Mouse (Mus musculus) megakaryocyte, adult 5-6 weeks (primary cell): ENCODE measurements around the gene Msx1. TPM values are rescaled to one million over a fixed set of nuclear protein-coding genes. Genes with fewer than 3 reads are reported as not detected.
"Not testable (repeated sequence)": the region's sequence is repeated elsewhere in the genome, so short reads cannot be mapped to it uniquely, and the experiment has no call there.

ENCODE experiments used
- ATAC-seq: 2 replicates; pipeline ENCODE4 v1.8.0; 2016; ENCODE audit warnings: mild to moderate bottlenecking, inconsistent platforms; ENCODE audit not compliant: poor library complexity, severe bottlenecking
- total RNA-seq, 2 experiments: library from RNA; stranded (forward) in 1 of 2; stranded (reverse) in 1 of 2; fragments of 153-499, 151-499 nt in 1 of 2; fragments of 221-1000, 200-1000 nt in 1 of 2; gene quantifications; 2 replicates each; pipeline versions ENCODE4 v1.2.3 to v1.2.4; 2015 to 2017

Msx1 gene
- total RNA-seq (2015) = not detected in 2 replicates
- not detected in 2 replicates for total RNA-seq (2017)

- ATAC-seq = no peak
Measured at GRCm38 (mm10) chr5:37824461-37824795, at the start of gene Msx1. Gene Msx1, minus strand, starts transcription at chr5:37824583.

- no peak for ATAC-seq
Measured at GRCm38 (mm10) chr5:37865471-37865870, 41.1 kb upstream of the Msx1 start.

GRCm38 (mm10) chr5:37864309-37864708, 39.9 kb upstream of the Msx1 start:
- no peak for ATAC-seq

- ATAC-seq = no peak
Measured at GRCm38 (mm10) chr5:37860846-37861245, 36.5 kb upstream of the Msx1 start.

- ATAC-seq = no peak
Measured at GRCm38 (mm10) chr5:37860151-37860721, 35.9 kb upstream of the Msx1 start.

GRCm38 (mm10) chr5:37857763-37858545, 33.6 kb upstream of the Msx1 start:
- no peak for ATAC-seq

- no peak for ATAC-seq
Measured at GRCm38 (mm10) chr5:37856057-37856456, 31.7 kb upstream of the Msx1 start.

GRCm38 (mm10) chr5:37854233-37854632, 29.9 kb upstream of the Msx1 start:
- ATAC-seq = no peak

GRCm38 (mm10) chr5:37851305-37851982, 27.1 kb upstream of the Msx1 start:
- no peak for ATAC-seq

GRCm38 (mm10) chr5:37848991-37849719, 24.8 kb upstream of the Msx1 start:
- no peak for ATAC-seq

- no peak for ATAC-seq
Measured at GRCm38 (mm10) chr5:37836267-37836646, 11.9 kb upstream of the Msx1 start.

- ATAC-seq = no peak
Measured at GRCm38 (mm10) chr5:37835590-37836266, 11.3 kb upstream of the Msx1 start.

- no peak for ATAC-seq
Measured at GRCm38 (mm10) chr5:37832766-37833165, 8.4 kb upstream of the Msx1 start.

GRCm38 (mm10) chr5:37832031-37832430, 7.6 kb upstream of the Msx1 start:
- ATAC-seq = no peak

- ATAC-seq = not testable (repeated sequence)
Measured at GRCm38 (mm10) chr5:37830436-37830835, 6.1 kb upstream of the Msx1 start.

GRCm38 (mm10) chr5:37829926-37830325, 5.5 kb upstream of the Msx1 start:
- ATAC-seq = no peak

GRCm38 (mm10) chr5:37829296-37829670, 4.9 kb upstream of the Msx1 start:
- ATAC-seq = no peak

- no peak for ATAC-seq
Measured at GRCm38 (mm10) chr5:37828591-37829295, 4.4 kb upstream of the Msx1 start.

- no peak for ATAC-seq
Measured at GRCm38 (mm10) chr5:37828001-37828400, 3.6 kb upstream of the Msx1 start.

GRCm38 (mm10) chr5:37827626-37827950, 3.2 kb upstream of the Msx1 start:
- ATAC-seq = no peak
